Mouse (Mus musculus): ENCODE measurements around the gene B230118H07Rik.

Gene B230118H07Rik

DNA sequence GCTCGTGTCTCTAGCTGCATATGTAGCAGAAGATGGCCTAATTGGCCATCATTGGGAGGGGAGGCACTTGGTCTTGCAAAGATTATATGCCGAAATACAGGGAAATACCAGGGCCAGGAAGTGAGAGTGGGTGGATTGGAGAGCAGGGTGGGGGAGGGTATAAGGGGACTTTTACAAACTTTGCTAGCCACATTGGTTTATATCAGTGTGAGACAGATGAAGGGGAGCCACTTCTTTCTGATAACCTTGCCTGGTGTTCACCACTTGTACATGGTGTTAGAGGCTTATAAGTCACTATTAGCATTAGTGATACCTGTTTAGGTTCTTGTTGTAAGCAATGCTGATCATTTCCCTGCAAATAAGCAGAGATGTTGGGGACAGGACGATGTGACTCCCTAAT is 68.4 kb downstream of the B230118H07Rik start:
- WGBS, result 87% methylated on average over 3 of the region's 3 CpGs

DNA sequence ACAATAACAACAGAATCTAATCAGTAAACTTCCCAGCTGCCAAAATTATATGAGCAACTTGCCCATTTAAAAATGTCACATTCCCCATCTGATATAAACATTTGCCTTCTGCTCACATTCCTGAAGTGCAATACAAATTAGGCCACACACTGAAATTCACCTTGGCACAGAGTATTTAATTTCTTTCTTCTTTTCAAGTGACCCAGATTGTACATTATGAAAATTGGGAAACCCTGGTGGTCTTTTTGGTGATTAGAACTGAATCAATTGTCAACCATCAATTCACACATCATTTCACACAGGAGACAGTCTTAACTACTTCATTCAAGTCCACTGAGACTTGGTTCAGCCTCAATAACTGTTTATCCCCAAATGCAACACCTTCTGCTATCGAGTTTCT is 68.9 kb downstream of the B230118H07Rik start:
- WGBS, result 67% methylated on average over 1 of the region's 1 CpGs

DNA sequence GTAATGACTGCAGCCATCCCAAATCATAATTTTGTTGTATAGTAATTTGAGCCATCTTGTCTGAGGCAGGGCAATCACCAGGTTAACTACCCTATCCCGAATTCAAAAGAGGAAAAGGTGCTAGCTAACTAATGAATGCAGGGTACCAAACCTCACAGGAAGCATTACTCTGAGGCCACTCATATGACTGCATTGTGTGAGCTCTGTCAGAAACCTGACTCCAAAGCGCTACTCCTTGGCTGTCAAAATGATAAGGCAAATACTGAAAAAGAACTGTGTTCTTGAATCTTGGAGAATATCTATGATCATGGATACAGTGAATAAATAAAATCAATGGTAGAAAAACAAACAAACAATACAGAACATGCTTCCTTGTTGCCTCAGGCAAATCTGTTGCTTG is 69.3 kb downstream of the B230118H07Rik start:
- WGBS, result 90% methylated on average over 2 of the region's 2 CpGs

DNA sequence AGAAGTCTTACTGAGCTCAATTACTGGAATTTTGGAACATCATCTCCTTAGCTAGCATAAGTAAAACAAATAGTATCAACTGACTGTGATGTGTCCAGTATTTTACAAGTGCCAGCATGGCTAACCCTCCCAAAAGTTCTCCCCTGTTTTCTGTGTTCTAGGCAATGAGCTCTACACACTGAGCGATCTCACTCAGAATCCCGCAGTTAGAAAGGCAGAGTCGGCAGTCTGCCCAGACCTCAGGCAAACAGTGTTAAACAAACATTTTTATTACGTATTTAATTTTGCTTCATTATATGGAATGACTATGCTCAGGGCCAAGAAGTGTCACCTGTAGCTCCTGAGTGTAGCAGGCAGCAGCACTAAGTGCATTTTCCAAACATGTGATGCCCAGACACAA is 72.1 kb downstream of the B230118H07Rik start:
- WGBS, result 81% methylated on average over 4 of the region's 4 CpGs

DNA sequence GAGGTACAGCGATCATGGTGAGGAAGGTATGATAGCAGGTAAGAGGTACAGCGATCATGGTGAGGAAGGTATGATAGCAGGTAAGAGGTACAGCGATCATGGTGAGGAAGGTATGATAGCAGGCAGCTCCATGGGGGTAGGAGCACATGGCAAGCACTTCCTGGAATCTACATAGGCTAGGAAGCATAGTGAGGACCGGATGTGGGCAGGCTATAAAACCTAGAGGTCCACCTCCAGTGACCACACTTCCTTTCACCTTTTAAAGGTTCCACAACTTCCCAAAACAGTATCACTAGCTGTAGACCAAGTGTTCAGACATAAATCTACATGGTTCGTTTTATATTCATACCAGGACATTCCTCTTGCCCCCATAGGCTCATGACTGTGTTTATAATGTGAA is 80.1 kb downstream of the B230118H07Rik start:
- WGBS, result 95% methylated on average over 4 of the region's 5 CpGs

DNA sequence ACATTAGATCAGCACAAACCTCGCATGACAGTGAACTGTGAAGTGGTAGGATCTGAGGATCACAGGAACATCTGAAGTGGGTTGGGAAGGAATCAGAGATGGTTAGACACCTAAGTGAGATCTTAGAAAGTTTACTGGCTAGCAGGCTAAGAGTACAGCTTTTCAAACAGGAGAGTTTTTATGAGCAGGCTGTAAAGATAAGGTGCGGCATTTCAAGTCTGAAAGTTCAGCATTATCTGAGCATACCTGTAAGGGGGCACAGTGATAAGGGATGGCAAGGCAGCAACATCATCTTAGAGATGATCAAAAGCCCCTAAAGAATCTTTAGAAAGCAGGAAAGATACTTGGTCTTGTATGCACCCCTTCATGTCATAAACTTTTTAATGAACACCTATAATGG is 81.8 kb downstream of the B230118H07Rik start:
- WGBS, result 96% methylated on average over 2 of the region's 2 CpGs

DNA sequence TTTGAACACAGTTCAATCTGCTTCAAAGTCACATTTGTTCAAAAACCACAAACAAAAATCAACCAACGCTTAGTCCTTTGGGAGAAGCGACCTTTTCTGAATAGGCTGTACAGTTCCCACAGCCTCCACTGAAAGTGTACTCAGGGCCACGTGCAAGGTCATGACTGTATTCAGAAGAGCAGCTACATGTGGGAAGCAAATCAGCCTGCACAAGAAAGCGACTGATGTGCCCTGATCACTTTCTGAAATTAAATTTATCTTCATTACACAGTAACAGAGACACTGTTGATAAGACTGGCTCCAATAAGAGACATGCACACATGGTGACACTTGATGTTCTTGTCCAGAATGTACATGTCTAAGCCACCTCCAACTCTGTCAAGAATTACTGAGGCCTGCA is 85.6 kb downstream of the B230118H07Rik start:
- 76% methylated on average over 4 of the region's 4 CpGs for WGBS

DNA sequence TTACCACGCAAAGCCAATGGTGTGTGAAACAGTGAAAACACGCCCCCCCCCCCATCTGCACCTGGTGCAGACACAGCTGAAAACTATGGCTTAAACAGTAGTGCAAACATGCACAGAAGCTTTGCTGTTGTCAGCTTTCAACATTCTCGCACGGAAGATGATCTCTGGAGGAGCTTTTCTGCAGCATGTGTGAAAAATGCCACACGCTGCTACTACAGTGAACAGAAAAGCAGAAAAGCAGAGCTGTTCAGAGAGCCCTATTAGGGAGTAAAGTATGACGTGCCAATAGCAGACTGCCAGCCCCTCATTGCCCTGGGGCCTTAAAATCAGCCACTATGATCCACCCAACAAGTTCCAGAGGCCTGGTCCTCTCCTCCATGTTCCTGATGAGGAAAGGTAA is 86.1 kb downstream of the B230118H07Rik start:
- 49% methylated on average over 6 of the region's 6 CpGs for WGBS

DNA sequence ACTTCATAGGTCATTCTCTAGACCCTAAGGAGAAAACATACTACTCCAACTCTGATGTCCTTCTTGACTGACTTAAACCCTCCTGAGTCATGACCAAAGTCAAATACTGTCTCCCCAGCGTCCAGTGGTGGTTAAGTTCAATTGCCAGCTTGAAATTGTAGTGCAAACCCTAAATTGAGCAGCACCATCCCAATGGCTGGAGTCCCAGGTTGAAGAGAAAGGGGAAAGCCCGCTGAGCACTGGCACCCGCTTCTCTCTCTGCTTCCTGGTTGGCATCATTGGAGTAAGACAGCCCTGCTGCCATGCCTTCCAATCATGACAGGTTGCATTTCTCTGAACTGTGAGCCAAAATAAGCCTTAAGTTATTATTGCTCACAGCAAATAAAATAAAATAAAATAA is 89.9 kb downstream of the B230118H07Rik start:
- 89% methylated on average over 3 of the region's 3 CpGs for WGBS

DNA sequence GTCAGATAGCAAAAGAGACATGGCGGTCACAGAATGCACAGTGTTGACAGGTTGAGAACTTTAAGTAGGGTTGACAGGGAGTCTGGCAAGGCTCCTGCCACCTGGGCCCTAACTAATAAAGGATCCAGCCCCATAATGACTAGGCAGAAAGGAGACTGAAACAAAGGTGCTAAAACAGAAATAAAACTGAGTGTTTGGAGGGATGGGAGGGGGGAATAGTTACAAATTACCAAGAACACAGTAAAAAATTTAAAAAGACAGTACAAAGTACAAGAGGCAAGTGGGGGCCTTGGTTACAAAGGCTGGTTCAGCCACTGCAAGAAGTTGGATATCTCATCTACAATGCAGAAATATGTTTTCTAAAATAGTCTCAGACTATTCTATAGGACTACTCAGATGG is 93.4 kb downstream of the B230118H07Rik start:
- WGBS, result 95% methylated on average over 1 of the region's 1 CpGs

DNA sequence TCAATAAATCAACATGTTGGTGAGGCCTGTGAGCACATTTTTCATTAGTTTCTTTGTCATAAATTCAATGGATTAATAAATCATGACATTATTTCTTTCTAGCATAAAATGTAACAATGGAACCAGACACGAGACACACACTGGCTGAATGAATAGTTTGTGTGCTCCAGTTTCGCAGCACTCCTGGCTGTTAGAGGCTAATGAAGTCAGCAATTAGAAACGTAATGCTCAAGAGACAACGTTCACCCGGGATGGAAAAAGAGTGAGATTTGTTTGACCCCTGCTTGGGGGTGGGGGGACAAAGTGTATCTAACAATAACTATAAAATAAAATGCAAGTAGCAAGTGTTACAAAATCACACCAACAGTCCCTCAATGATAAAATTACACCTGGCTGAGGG is 95.5 kb downstream of the B230118H07Rik start:
- WGBS, result 73% methylated on average over 5 of the region's 5 CpGs

DNA sequence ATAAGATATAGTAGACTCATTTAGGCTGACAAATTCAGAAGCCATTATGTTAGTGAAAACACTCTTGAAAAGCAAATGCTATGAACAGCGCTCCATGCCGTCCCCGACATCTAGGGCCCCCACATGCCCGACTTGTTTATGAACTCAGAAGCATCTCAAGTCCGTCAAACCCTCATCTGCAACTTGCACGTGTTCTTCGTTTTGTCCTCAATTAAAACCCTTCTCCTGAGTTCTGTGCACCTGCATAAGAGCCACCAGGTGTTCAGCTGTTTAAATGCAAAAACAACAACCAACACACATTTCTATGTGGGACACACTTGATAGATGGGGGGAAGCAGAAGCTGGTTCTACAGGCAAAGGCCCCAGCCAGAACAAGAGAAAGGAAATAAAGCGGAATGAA is 97.0 kb downstream of the B230118H07Rik start:
- WGBS, result 88% methylated on average over 8 of the region's 8 CpGs

DNA sequence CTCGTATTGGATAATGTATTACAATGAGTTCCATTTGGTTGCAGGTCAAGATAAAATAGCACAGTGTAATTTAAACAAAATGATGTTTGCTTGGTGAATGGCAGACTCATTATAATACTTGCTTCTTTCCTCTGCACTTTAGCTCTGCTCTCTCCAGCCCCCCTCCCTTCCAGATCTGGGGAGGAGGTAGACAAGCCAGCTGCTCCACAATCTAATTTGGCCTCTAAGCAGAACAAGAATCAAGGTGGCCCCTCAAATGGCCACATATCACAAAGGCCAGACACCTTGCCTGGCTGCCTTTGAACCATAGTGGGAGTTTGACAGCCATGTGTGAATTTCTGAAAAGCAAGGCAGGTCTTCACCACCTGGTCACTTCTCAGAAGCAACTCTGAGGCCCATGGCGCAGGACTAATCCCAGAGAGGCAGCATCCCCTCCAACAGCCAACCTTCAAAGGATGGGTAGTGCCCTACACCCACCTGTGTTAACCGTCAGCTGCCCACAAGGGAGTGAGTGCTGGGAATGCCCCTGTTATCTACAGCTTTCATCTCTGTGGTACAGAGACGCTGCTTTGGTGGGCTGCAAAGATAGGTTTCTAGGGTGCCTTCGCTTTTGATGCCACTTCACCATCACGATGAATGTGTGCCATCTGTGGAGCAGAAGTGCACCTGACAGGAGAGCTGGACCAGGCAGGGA is 98.2 kb downstream of the B230118H07Rik start:
- 85% methylated on average over 6 of the region's 6 CpGs for WGBS

DNA sequence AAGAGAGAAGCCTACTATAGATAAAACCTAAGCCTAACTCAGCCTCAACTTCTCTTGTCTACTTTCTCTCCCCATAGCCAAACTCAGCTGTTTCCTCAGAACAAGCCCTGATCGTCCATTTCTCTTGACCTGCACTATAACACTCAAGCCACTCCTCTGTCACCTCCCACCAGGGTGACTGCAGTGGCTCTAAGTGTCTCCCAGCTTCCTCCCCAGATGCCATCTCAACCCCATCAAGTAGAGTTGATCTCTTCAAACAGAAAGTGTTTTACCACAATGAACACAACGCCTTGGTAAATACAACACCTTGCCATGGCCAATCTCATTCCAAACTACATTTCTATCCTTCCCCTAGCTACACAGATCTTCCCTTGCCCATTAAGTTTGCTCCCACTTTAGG is 99.2 kb downstream of the B230118H07Rik start:
- WGBS, result 82% methylated on average over 2 of the region's 2 CpGs

DNA sequence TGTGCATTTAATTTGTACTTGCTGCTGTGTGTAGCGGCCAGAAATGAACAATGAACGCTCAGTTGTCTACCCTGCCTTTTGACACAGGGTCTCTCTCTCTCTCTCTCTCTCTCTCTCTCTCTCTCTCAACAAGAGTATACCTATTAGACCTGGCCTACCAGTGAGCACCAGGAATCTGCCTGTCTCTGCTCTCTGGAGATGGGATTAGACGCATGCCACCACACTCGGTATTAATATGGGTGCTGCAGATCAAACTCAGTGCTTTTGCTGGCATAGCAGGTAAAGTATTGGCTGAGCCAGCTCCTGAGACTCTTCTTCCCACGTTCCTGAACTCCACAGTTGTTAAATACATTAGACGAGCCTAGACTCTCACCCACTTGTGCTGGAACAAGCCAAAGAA is 100.5 kb downstream of the B230118H07Rik start:
- WGBS, result 80% methylated on average over 6 of the region's 6 CpGs

DNA sequence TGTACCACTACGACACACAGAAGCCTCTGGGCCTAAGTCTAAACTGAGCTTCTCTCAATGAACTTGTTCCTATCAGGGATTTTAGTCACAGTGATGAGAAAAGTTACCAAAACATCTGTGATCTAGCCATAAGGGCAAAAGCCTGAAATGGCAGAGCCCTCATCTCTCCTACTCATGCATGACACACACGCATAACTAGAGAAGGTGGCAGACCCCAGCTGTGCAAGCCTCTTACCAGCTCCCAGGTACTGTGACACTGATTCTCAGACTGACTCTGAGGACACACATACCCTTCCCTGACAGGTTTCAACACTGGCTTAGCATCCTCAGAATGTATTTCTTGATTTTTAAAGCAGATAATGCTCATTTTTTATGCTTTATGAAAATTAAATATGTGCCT is 103.7 kb downstream of the B230118H07Rik start:
- 95% methylated on average over 2 of the region's 2 CpGs for WGBS

DNA sequence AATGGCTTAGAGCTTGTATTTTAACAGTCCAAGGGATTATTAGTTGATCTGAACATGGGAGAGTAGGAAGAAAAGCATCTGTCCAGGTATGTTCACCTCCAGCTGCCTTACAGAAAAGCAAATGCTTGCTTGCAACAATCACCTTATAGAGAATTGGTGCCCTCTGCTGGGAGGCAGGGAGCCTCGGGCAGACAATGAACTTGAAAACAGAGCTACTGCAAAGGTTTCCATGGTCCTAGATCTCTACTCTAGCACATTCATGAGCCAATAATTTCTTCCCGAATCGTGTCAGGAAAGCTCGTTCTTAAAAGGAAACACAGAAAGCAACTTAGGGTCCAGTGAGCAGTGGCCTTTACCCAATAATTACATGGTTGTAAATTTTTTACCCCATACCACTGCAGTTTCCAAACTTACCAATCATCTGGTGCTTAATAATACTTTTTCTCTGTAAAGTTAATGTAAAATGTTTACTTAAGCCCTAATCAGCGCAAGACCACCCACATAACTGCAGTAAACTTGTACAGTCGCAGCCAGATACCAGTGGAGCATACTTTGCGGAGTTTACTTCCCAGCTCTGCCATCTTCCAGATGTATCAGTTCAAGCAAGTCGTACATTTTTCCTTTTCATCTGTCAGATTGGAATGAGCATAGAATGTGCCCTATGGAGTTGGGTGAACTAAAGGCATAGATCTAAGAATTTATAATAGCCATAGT is 105.5 kb downstream of the B230118H07Rik start:
- WGBS, result 81% methylated on average over 8 of the region's 8 CpGs

DNA sequence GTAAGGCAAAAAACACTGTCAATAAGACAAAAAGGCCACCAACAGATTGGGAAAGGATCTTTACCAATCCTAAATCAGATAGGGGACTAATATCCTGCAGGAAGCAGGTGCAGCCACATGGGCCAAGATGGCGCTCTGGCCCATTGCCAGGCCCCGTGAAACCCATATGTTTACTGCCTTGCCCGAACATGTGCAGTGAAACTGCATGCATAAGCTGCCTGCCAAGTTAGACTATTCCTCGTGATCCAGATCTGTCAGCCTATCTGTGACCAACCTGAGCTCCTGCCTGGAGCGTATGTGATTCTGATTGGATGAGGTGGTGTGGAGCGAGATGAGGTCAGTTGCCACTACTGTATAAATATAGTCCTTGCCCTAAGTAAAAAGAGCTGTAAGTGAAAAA is 112.4 kb downstream of the B230118H07Rik start:
- 65% methylated on average over 6 of the region's 6 CpGs for WGBS

DNA sequence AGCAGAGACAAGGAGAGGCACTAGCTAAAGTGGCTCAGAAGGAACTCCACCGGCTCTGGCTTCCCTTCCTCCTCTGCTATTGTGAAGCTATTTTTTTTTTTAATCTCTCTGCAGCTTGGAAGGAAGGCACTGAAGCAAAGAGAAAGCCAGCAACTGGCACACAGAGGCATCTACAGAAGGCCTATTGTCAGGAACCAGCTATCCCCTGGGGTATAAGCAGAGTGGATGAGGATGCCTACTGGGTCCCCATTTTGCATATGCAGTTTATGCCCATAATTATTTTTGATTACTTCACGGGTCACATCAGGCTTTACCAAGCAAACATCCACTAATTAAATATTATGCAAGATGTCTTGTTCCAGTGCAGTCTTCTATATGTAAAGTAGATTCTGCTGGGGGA is 115.6 kb downstream of the B230118H07Rik start:
- WGBS, result 29% methylated on average over 2 of the region's 2 CpGs

DNA sequence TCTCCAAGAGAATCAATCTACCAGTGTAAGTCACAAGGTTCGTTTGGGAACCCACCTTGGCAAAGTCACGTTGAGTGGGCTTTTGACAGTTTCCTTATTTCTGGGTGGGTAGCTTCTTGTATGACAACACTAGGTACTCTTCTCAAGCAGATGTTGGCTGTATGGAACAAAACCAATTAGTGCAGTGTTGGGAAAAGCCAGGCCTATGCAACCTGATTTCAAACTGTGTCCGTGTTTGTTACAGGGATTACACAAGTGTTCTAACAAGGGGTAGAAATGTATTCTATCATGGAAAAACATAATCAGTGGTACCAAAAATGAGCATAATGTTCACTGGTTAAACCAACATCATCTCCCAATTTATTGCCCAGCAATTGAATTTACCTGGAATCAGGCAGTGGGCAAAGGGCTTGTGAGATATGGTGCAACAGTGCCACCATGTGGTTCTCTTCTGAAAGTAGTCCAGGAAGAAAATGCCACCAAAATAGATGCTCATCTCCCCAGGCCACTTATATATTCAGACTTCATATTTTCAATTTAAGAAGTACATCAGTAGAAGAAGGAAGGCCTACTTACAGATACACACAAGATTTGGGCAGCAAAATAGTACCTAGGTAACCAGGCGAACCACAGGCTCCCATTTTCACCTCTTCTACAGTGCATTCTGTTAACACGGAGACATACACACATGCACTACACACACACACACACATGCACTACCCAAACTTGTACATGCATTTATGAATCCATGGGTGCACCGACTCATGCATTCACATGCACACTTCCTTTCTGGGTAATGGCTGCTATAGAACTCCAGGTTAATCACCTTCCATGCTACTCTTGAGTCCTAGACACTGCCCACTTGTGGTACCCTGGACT is 123.6 kb downstream of the B230118H07Rik start:
- 63% methylated on average over 6 of the region's 6 CpGs for WGBS

DNA sequence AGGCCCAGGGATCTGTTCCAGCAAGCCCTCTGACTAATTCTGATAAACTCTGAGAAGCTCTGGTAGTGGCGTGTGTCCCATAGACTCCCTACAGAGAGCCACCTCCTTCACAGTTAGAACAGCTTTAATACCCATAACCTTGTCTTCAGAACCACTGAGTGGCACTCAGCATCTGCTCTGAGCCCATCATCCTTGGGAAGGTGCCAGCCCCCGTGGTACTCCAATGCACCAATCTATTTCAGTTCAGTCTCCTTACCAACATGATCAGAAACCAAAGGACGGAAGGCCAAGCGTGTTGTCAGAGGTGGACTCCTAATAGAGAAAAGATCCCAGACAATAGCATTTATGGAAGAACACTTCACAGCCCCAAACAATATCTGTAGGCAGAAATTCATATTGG is 124.2 kb downstream of the B230118H07Rik start:
- 80% methylated on average over 4 of the region's 4 CpGs for WGBS

DNA sequence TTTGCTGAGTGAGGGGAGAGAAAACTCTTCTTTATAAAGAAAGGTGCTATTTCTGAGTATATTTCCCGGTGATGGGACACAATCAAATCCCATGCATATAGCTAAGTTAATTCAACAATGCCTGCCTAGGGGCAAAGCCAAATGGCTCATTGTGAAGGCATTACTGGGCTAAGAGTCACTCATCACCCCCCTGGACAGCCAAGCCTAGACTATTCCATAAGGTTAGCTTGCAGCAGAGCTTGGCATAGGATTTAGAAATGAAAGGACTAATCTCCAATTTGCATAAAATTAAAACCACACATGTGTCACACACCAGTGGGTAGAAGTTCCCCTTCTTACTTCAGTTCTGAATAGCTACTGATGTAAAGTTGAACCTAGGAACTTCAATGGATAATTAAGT is 128.8 kb downstream of the B230118H07Rik start:
- WGBS, result 56% methylated on average over 1 of the region's 1 CpGs

DNA sequence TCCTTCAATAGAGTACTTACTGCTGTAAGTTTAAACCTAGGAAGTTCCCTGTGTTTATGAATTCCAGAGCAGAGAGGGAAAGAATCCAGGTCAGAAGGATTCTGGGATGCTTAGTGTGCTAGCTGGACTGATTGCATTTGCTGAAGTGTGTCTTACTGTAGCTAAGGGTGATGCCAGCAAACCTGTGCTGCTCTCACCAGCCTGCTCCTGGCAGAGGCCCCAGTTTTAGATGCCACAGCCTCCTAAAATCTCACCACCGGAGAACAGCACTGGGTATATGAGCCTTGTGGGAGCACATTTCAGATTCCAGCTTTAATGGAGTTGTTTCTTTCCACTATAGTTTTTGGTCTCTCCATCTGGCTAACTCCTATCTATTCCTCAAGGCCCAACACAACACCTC is 129.4 kb downstream of the B230118H07Rik start:
- WGBS, result 32% methylated on average over 1 of the region's 1 CpGs
